Mouse (Mus musculus): ENCODE data around the gene Grhpr.
A peak's percentile ranks its signal among the peaks of the same experiment; 100 is the strongest.
"Not testable (repeated sequence)": the region's sequence is repeated elsewhere in the genome, so short reads cannot be mapped to it uniquely, and the experiment has no call there.

The Grhpr gene

GRCm38 (mm10) chr4:44976026-44976615 is 5.1 kb upstream of the Grhpr start:
- DNase-seq: no peak

- DNase-seq: no peak
These were observed 4.1 kb upstream of the Grhpr start for GRCm38 (mm10) chr4:44976921-44977710.

- no peak for DNase-seq
These were observed 3.0 kb upstream of the Grhpr start for GRCm38 (mm10) chr4:44978175-44978574.

GRCm38 (mm10) chr4:44979794-44980338 is 1.3 kb upstream of the Grhpr start:
- peak; percentile 72 for DNase-seq

- peak; percentile 68 for DNase-seq
These were observed 736 bp downstream of the Grhpr start for GRCm38 (mm10) chr4:44981974-44982287.

- peak; percentile 34 for DNase-seq
These were observed 1.4 kb downstream of the Grhpr start for GRCm38 (mm10) chr4:44982440-44983130.

GRCm38 (mm10) chr4:44983131-44983740 is 2.0 kb downstream of the Grhpr start:
- DNase-seq: no peak

- DNase-seq: no peak
These were observed 9.4 kb downstream of the Grhpr start for GRCm38 (mm10) chr4:44990560-44990959.

GRCm38 (mm10) chr4:44992330-44992729 is 11.1 kb downstream of the Grhpr start:
- not testable (repeated sequence) for DNase-seq

- not testable (repeated sequence) for DNase-seq
These were observed 12.0 kb downstream of the Grhpr start for GRCm38 (mm10) chr4:44993179-44993578.

GRCm38 (mm10) chr4:44993847-44994246 is 12.7 kb downstream of the Grhpr start:
- no peak for DNase-seq

- no peak for DNase-seq
These were observed 13.6 kb downstream of the Grhpr start for GRCm38 (mm10) chr4:44994776-44995175.

- no peak for DNase-seq
These were observed 16.9 kb downstream of the Grhpr start for GRCm38 (mm10) chr4:44998071-44998470.

- DNase-seq: no peak
These were observed 18.8 kb downstream of the Grhpr start for GRCm38 (mm10) chr4:45000001-45000400.

GRCm38 (mm10) chr4:45005452-45005851 is 24.3 kb downstream of the Grhpr start:
- peak; percentile 59 for DNase-seq

- DNase-seq: peak; percentile 48
These were observed 29.7 kb downstream of the Grhpr start for GRCm38 (mm10) chr4:45010806-45011415.

- no peak for DNase-seq
These were observed 30.4 kb downstream of the Grhpr start for GRCm38 (mm10) chr4:45011581-45012104.

GRCm38 (mm10) chr4:45012105-45012975 is 31.1 kb downstream of the Grhpr start, which contains the start of gene Zbtb5:
Zbtb5 (minus strand) TSS chr4:45012412.
- peak; percentile 100 for DNase-seq

- DNase-seq: no peak
These were observed 31.8 kb downstream of the Grhpr start for GRCm38 (mm10) chr4:45013031-45013431.

GRCm38 (mm10) chr4:45013537-45013936 is 32.3 kb downstream of the Grhpr start:
- DNase-seq: no peak

- peak; percentile 73 for DNase-seq
These were observed 34.4 kb downstream of the Grhpr start for GRCm38 (mm10) chr4:45015615-45016014.
